Mouse (Mus musculus): Measurements from ENCODE around the gene Lsamp. TPM values are rescaled to one million over a fixed set of nuclear protein-coding genes. Genes with fewer than 3 reads are reported as not detected.

Lsamp gene
- polyA plus RNA-seq, 1 experiment: not detected

DNA sequence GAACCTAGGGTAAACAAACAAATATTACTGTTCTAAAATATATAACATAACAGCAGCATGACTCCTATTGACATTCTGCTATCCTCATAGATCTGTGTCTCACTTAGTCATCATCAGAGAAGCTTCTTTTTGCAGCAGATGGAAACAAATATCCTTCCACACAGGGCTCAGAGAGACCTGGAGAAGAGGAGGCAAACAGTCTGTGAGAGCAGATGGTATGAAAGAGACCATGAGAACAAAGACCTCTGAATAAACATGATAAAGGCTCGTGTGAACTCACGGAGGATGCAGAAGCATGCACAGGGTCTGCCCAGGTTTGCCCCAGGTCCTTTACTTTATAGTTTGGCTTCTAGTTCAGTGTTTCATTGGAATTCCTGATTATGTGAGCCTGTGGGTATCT lies 24.6 kb downstream of the Lsamp start:
- Histone ChIP-seq H3K36me3 (ENCODE audit: control insufficient read depth, insufficient read depth, low read length, poor library complexity, severe bottlenecking) (no peaks in the 10 kb centered on the region), H3K9me3 (replicated peaks; ENCODE audit: control insufficient read depth, insufficient read depth, low read length, poor library complexity, severe bottlenecking) (no peaks in the 10 kb centered on the region), H3K27me3 (ENCODE audit: control insufficient read depth, insufficient read depth, low read length, poor library complexity, severe bottlenecking) (no peaks in the 10 kb centered on the region), H3K4me3 (ENCODE audit: low read depth, low read length) (no peak overlapping the region), H3K4me1 (ENCODE audit: control insufficient read depth, insufficient read depth, low read length) (no peaks in the 10 kb centered on the region), H3K27ac (ENCODE audit: insufficient read depth, low read length) (no peak overlapping the region), H3K9ac (ENCODE audit: low read depth, poor library complexity, severe bottlenecking) (no peak overlapping the region)
- TF ChIP-seq CTCF (IDR thresholded peaks at IDR 0.05; ENCODE audit: low read depth, low read length): no peak
- TF ChIP-seq POLR2A (IDR thresholded peaks at IDR 0.05; ENCODE audit: insufficient read depth, low read length): no peak
- no peak for TF ChIP-seq EP300 (IDR thresholded peaks at IDR 0.05; ENCODE audit: insufficient read depth, low read depth, low read length)

GRCm38 (mm10) chr16:40011106-40011505 lies 26.9 kb downstream of the Lsamp start:
- TF ChIP-seq POLR2A (IDR thresholded peaks at IDR 0.05; ENCODE audit: insufficient read depth, low read length) (no peak), EP300 (IDR thresholded peaks at IDR 0.05; ENCODE audit: insufficient read depth, low read depth, low read length) (no peak), CTCF (IDR thresholded peaks at IDR 0.05; ENCODE audit: low read depth, low read length) (no peak)
- Histone ChIP-seq H3K9ac (ENCODE audit: low read depth, poor library complexity, severe bottlenecking) (no peak overlapping the region), H3K36me3 (ENCODE audit: control insufficient read depth, insufficient read depth, low read length, poor library complexity, severe bottlenecking) (no peaks in the 10 kb centered on the region), H3K9me3 (replicated peaks; ENCODE audit: control insufficient read depth, insufficient read depth, low read length, poor library complexity, severe bottlenecking) (no peaks in the 10 kb centered on the region), H3K4me1 (ENCODE audit: control insufficient read depth, insufficient read depth, low read length) (no peaks in the 10 kb centered on the region), H3K27me3 (ENCODE audit: control insufficient read depth, insufficient read depth, low read length, poor library complexity, severe bottlenecking) (no peaks in the 10 kb centered on the region), H3K4me3 (ENCODE audit: low read depth, low read length) (no peak overlapping the region), H3K27ac (ENCODE audit: insufficient read depth, low read length) (no peak overlapping the region)

- Histone ChIP-seq H3K9me3 (replicated peaks; ENCODE audit: control insufficient read depth, insufficient read depth, low read length, poor library complexity, severe bottlenecking) (no peaks in the 10 kb centered on the region), H3K4me3 (ENCODE audit: low read depth, low read length) (no peak overlapping the region), H3K27me3 (ENCODE audit: control insufficient read depth, insufficient read depth, low read length, poor library complexity, severe bottlenecking) (no peaks in the 10 kb centered on the region), H3K4me1 (ENCODE audit: control insufficient read depth, insufficient read depth, low read length) (no peaks in the 10 kb centered on the region), H3K27ac (ENCODE audit: insufficient read depth, low read length) (no peak overlapping the region), H3K36me3 (ENCODE audit: control insufficient read depth, insufficient read depth, low read length, poor library complexity, severe bottlenecking) (no peaks in the 10 kb centered on the region), H3K9ac (ENCODE audit: low read depth, poor library complexity, severe bottlenecking) (no peak overlapping the region)
- TF ChIP-seq CTCF (IDR thresholded peaks at IDR 0.05; ENCODE audit: low read depth, low read length) (no peak), EP300 (IDR thresholded peaks at IDR 0.05; ENCODE audit: insufficient read depth, low read depth, low read length) (no peak), POLR2A (IDR thresholded peaks at IDR 0.05; ENCODE audit: insufficient read depth, low read length) (no peak)
These were observed 38.5 kb downstream of the Lsamp start for GRCm38 (mm10) chr16:40022611-40023010.

GRCm38 (mm10) chr16:40036719-40037118 lies 52.6 kb downstream of the Lsamp start:
- Histone ChIP-seq H3K27me3 (ENCODE audit: control insufficient read depth, insufficient read depth, low read length, poor library complexity, severe bottlenecking) (no peaks in the 10 kb centered on the region), H3K36me3 (ENCODE audit: control insufficient read depth, insufficient read depth, low read length, poor library complexity, severe bottlenecking) (no peaks in the 10 kb centered on the region), H3K9ac (ENCODE audit: low read depth, poor library complexity, severe bottlenecking) (no peak overlapping the region), H3K4me1 (ENCODE audit: control insufficient read depth, insufficient read depth, low read length) (no peaks in the 10 kb centered on the region), H3K9me3 (replicated peaks; ENCODE audit: control insufficient read depth, insufficient read depth, low read length, poor library complexity, severe bottlenecking) (no peaks in the 10 kb centered on the region), H3K27ac (ENCODE audit: insufficient read depth, low read length) (no peak overlapping the region), H3K4me3 (ENCODE audit: low read depth, low read length) (no peak overlapping the region)
- TF ChIP-seq POLR2A (IDR thresholded peaks at IDR 0.05; ENCODE audit: insufficient read depth, low read length): no peak
- no peak for TF ChIP-seq EP300 (IDR thresholded peaks at IDR 0.05; ENCODE audit: insufficient read depth, low read depth, low read length)
- TF ChIP-seq CTCF (IDR thresholded peaks at IDR 0.05; ENCODE audit: low read depth, low read length): no peak

- TF ChIP-seq EP300 (IDR thresholded peaks at IDR 0.05; ENCODE audit: insufficient read depth, low read depth, low read length) (no peak), CTCF (IDR thresholded peaks at IDR 0.05; ENCODE audit: low read depth, low read length) (no peak), POLR2A (IDR thresholded peaks at IDR 0.05; ENCODE audit: insufficient read depth, low read length) (no peak)
- no peaks in the 10 kb centered on the region for H3K9me3 ChIP-seq (replicated peaks; ENCODE audit: control insufficient read depth, insufficient read depth, low read length, poor library complexity, severe bottlenecking)
- H3K27ac ChIP-seq (ENCODE audit: insufficient read depth, low read length): no peak overlapping the region
- H3K27me3 ChIP-seq (ENCODE audit: control insufficient read depth, insufficient read depth, low read length, poor library complexity, severe bottlenecking): no peaks in the 10 kb centered on the region
- no peaks in the 10 kb centered on the region for H3K36me3 ChIP-seq (ENCODE audit: control insufficient read depth, insufficient read depth, low read length, poor library complexity, severe bottlenecking)
- H3K4me3 ChIP-seq (ENCODE audit: low read depth, low read length): no peak overlapping the region
- H3K4me1 ChIP-seq (ENCODE audit: control insufficient read depth, insufficient read depth, low read length): no peaks in the 10 kb centered on the region
- no peak overlapping the region for H3K9ac ChIP-seq (ENCODE audit: low read depth, poor library complexity, severe bottlenecking)
These were observed 75.4 kb downstream of the Lsamp start for GRCm38 (mm10) chr16:40059546-40059945.

DNA sequence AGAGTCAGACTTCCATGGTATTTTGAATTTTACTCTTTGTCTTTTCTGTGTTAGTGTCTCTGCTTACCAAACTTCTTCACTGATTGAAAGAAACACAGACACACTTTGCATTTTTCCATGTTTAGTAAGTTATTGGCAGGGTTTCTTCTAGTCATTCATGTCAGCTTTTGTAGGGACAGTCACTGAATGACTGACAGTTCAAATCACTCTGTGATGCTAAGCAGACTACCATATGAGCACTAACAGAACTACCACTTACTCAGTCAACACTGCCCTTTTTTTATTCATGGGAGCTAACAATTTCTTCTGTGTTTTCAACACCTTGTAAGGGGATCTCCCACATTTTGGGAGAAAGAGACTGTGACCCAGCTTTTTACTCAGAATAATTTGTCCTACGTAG lies 75.8 kb downstream of the Lsamp start:
- H3K4me3 ChIP-seq (ENCODE audit: low read depth, low read length): no peak overlapping the region
- H3K27me3 ChIP-seq (ENCODE audit: control insufficient read depth, insufficient read depth, low read length, poor library complexity, severe bottlenecking): no peaks in the 10 kb centered on the region
- H3K4me1 ChIP-seq (ENCODE audit: control insufficient read depth, insufficient read depth, low read length): no peaks in the 10 kb centered on the region
- H3K36me3 ChIP-seq (ENCODE audit: control insufficient read depth, insufficient read depth, low read length, poor library complexity, severe bottlenecking): no peaks in the 10 kb centered on the region
- H3K9ac ChIP-seq (ENCODE audit: low read depth, poor library complexity, severe bottlenecking): no peak overlapping the region
- no peaks in the 10 kb centered on the region for H3K9me3 ChIP-seq (replicated peaks; ENCODE audit: control insufficient read depth, insufficient read depth, low read length, poor library complexity, severe bottlenecking)
- H3K27ac ChIP-seq (ENCODE audit: insufficient read depth, low read length): no peak overlapping the region
- TF ChIP-seq EP300 (IDR thresholded peaks at IDR 0.05; ENCODE audit: insufficient read depth, low read depth, low read length) (no peak), CTCF (IDR thresholded peaks at IDR 0.05; ENCODE audit: low read depth, low read length) (no peak)
